Mouse (Mus musculus) E14TG2a.4 (cell line): ENCODE measurements around the gene Lrrc17.
"Not testable (repeated sequence)": the region's sequence is repeated elsewhere in the genome, so short reads cannot be mapped to it uniquely, and the experiment has no call there.

Source experiments
- CTCF ChIP-seq: conservative IDR thresholded peaks from 2 replicates; pipeline ENCODE4 v1.5.1; 2014; ENCODE audit warnings: low read length
- POU5F1 ChIP-seq: IDR thresholded peaks from 2 replicates; pipeline ENCODE4 v1.6.1; 2014; ENCODE audit warnings: low read length, borderline replicate concordance

DNA sequence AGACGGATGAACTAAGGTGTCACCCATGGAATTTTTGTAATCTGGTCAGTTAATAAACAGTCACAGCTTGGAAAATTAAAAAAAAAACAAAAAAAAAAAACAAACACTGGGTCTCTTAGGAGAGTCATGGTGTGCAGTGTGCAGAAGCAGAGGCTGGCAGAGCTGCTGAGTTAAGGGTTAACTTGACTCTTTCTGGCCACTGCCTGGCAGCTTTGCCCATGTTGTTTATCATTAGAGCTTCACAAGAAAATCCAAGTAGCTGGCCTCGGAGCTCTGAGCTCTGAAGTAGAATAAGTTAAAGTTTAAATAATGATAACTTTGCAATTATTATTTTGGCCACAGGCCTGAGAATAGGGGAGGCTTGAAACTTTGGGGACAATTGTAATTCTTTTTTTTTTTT is 56.2 kb downstream of the Lrrc17 start:
- TF ChIP-seq CTCF, POU5F1: not testable (repeated sequence)
